Mouse (Mus musculus) ES-CJ7 (cell line): ENCODE measurements at regions not wholly inside any gene's neighbourhood (a gene's known extent, or its start where the extent isn't known, plus 50 kb on each side); places are given as distances from the start of the nearest gene placed in this dataset.
A peak's percentile ranks its signal among the peaks of the same experiment; 100 is the strongest.

Source experiments
- DNase-seq: peaks from one replicate; pipeline ENCODE4 v3.0.0; 2011; ENCODE audit warnings: low read depth, low spot score

DNA sequence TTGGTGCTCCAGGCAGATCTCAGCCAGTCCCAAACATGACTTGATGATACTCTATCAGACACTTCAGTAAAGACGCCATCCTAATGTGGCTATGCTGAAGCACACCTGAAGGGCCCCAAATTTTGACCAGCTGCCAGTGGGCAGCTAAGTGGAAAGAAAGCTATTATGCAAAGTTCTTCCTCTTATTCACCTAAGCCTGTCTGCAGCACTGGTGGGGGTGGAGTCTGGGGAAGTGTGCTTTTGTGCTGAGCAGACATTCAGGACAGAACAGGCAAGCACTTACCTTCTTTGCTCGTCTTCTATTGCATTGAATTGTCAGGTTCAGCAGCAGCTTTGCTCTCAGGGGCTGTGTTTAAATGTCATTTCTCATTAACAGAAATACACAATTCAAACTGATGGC lies 200.7 kb downstream of the Pla2g4a start:
- no peak for DNase-seq

- no peak for DNase-seq
Observed at GRCm38 (mm10) chr1:149758783-149759132, 202.3 kb downstream of the Pla2g4a start.

DNA sequence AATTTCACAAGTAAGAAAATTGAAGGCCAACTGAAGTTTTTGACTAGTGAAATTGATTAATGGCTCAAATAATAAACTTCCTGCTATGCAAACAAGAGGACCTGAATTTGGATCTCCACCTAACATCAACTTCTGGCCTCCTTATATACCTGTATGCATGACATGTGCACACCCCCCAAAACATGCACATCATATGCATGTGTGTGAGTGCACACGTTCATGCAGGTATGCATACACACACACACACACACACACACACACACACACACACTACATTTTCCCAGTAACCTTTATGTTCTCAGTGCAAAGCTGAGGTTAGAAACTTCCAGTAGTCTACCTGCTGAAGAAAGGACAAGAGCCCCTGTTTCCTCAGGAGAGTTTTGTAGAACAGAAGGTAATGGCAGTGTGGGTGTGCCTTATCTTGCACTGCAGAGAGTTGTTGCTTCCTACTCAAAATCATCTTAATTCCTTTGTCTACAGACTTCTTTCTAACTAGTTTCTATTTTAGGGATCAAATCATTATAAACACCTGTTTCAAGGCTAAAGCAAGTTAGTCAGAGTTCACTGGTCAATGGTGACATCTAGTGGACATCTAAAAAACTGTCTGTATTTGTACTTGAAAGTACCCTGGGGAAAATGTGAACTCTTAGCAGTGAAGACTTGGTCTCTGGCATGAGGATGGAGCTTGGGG lies 202.9 kb downstream of the Pla2g4a start:
- peak; percentile 74 for DNase-seq

DNA sequence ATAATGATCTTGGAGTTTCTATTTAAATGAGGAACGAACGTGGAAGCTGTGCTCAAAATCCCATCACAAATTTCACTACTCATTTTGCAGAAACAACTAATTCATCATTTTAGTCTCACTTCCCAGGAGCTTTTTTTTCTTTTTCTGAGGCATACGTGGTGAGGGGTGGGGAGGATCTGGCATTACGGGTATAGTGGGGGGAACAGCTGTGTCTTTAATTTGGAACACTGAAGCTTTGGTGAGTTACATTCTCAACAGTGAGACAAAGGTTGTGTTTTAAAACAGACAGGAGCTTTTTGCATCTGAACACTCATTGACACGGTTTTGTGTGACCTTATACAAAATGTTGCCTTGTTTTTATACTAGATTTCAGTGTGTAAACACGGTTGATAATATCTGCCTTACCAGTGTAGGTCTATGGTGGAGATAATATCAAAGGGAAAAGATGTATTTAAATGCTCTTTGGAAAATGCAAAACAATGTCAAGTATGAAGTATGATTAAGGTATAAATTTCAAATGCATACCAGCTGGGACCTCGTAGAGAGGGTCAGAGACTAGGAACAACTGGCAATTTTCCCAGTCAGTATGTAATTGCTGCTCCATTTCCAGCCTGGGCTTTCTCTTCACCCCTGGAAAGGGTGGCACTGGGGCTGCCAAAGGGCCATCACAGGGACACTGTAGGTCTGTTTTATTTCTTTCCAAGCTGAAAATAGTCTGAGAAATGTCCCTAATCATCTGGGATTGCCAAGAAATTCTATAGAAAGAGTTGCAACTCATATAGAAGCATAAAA lies 207.6 kb downstream of the Pla2g4a start:
- no peak for DNase-seq

- no peak for DNase-seq
Observed at GRCm38 (mm10) chr1:149749405-149749804, 211.7 kb downstream of the Pla2g4a start.

DNA sequence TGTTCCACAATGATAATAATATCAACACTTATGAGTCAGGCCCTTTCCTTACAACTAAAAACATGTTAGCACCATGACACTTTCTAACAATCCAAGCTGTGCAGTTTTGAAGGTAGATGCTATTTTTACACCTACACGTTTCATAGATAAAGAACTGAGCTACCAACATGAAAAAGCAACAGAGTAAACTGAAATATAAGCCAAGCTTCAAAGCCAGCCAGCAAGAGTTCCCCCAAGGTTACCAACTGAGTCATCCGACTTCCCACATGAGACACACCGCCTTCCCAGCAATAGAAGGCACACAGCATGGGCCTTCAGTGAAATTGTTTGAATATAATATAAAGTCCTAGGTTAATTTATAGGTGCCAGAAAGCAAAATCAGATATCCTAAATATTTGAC lies 222.1 kb downstream of the Pla2g4a start:
- no peak for DNase-seq

DNA sequence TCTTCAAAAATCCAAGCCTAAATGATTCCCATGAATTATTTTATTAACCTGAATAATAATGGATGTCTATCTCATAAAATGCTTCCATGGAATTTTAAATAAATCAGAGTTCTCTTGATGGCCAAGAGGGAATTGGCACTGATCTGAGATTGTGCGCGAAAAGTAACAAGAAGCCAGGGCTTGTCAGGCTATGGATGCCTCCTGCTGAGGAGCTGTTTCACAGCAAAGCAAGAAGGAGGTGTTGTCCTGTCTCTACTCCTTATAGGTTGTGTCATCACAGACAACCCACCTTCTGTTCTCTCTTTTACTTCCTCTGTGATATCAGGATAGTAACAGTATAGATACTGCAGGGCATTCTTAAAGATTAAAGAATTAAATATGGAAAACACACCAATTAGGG lies 226.8 kb downstream of the Pla2g4a start:
- DNase-seq, result no peak

DNA sequence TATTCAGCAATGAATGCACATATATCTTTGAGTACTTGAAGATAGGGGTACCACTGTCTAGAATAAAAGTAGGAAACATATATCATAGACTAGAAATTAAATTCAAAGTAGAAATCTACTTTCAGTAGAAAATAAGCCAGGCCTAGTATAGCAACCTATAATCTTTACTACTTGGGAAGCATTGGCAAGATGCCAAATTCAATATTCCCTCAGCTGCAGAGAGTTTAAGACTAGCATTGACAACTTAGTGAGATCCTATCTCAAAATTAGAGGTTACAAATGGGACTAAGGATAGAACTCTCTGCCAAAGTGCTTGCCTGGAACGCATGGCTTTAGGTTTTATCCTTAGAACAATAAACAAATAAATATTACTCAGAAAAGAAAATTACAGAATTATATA lies 245.9 kb downstream of the Pla2g4a start:
- no peak for DNase-seq

DNA sequence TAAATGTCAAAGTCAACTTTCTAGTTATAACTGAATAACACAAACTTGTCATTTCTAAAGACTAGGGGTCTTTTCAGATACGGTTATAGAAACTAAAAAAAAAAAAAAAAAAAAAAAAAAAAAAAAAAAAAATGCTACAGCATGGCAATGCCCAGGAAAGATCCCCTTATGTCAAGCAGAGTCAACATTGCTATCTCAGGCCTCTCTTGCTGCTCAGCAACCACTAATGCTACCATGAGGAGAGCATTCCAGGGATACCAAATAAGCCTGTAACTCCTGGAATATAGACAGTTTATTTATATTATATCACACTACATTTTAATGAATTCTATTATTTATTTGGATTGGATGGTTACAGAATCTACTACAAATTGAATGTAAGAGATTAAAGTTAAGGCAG lies 248.8 kb downstream of the Pla2g4a start:
- no peak for DNase-seq

- no peak for DNase-seq
Observed at GRCm38 (mm10) chr1:149705223-149705622, 255.9 kb downstream of the Pla2g4a start.

GRCm38 (mm10) chr1:149699411-149699810 lies 261.7 kb downstream of the Pla2g4a start:
- no peak for DNase-seq

- no peak for DNase-seq
Observed at GRCm38 (mm10) chr1:149674166-149674565, 286.9 kb downstream of the Pla2g4a start.

- no peak for DNase-seq
Observed at GRCm38 (mm10) chr1:149672571-149672970, 288.5 kb downstream of the Pla2g4a start.

GRCm38 (mm10) chr1:149672117-149672516 lies 289.0 kb downstream of the Pla2g4a start:
- DNase-seq, result no peak

DNA sequence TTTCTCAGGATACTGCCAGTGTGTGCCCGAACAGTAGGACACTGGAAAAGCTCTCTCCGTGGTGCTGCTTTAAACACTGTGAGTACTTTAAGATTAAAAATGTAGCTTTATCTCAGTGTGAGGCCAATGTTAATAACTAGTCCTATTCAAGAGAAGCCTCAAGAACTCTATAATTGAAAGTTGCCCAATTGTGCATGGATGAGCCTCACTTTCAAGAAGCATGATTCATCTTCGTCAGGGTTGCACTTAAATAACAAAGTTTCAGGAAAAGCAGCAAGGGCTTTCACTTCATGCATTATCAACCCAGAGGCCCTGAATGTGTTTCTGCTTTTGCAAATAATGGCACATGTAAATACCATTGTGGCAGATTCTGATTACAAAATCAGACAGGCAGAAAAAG lies 290.0 kb downstream of the Pla2g4a start:
- no peak for DNase-seq
